Mouse (Mus musculus) heart, adult 10 weeks (tissue): ENCODE results near the gene F2rl2. TPM values are rescaled to one million over a fixed set of nuclear protein-coding genes. Genes with fewer than 3 reads are reported as not detected.

Experiments
- polyA plus RNA-seq: library from polyadenylated mRNA; stranded (reverse); fragments of 350-450 nt; fragmentation: Illumina TruSeq; extraction: RNeasy Lipid Tissue Mini Kit (QIAGEN cat#74804); gene quantifications from one replicate; pipeline ENCODE4 v1.2.3, GENCODE M21; 2014; ENCODE audit warnings: low read depth, low replicate concordance

Gene F2rl2
- polyA plus RNA-seq, result not detected

GRCm38 (mm10) chr13:95696654-95697163 lies at the start of gene F2rl2:
F2rl2 (plus strand) TSS chr13:95696853.

Other genes with a start within 250 kb of the F2rl2 start
- not detected for gene S100z, start 218.1 kb upstream of the F2rl2 start, polyA plus RNA-seq
- 0.73 TPM for gene F2rl1, start 171.6 kb upstream of the F2rl2 start, polyA plus RNA-seq
- gene F2r, start 78.4 kb upstream of the F2rl2 start, polyA plus RNA-seq, result 29.2 TPM
- 1.3 TPM for gene Iqgap2, start 195.1 kb downstream of the F2rl2 start, polyA plus RNA-seq